Comparison of ENCODE assay signal across 8 mouse cellular contexts in the genomic region with DNA sequence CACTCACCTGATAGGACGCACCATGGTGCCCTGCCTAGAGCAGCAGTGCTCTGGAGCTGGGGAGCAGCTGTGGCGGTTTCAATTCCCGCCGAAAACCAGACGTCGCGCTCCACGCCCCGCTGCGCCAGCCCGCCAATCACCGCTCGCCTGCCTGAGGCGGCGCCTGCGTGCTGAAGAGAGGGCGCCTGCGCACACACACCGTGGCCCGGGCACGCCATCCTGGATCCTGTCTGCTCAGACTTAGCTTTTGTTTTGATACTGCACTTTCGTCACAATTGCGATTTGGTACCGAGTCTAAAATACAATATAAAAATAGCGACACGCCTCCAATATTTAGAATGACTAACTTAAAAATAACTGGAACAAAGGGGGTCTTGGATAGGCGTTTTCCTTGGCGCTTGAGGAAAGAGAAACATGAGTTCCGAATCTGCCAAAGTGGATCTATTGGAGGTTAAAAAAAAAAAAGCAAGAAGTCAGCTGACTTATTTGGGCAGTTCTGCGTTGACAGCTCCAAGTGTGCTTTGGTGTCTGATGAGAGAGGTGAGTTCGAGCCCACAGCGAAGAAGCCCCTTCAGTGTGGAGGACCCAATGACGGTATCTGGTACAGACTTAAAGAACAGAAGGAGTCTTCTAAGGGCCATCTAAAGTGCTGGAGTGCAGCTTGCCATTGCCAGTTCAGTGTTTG. TPM values are rescaled to one million over a fixed set of nuclear protein-coding genes. Genes with fewer than 3 reads are reported as not detected.
DNase-seq lines count a peak whose midpoint lies in the region; ATAC-seq and TF ChIP-seq lines count a peak whose summit lies in the region.

Rad51ap1 (minus strand) TSS at position 101 of the 685 bp plus-strand sequence.
D6Wsu163e (plus strand) TSS at position 476 of the 685 bp plus-strand sequence.

- WGBS in heart, embryonic 12.5 days, result under 1% methylated on average over 33 of the region's 33 CpGs
- WGBS in kidney, postnatal 0 days, result under 1% methylated on average over 33 of the region's 33 CpGs
- WGBS in liver, embryonic 11.5 days, result under 1% methylated on average over 33 of the region's 33 CpGs
- under 1% methylated on average over 33 of the region's 33 CpGs for WGBS in stomach, embryonic 14.5 days

- H3K36me3 ChIP-seq in heart, embryonic 12.5 days, result peaks cover 11% of the 10 kb centered on the region
- H3K36me3 ChIP-seq in kidney, postnatal 0 days (ENCODE audit: insufficient read depth, low read length), result 0 out of 2 replicates have a peak, but pooled peaks cover 4% of the 10 kb centered on the region
- H3K36me3 ChIP-seq in liver, embryonic 11.5 days (ENCODE audit: control insufficient read depth, insufficient read depth, low read length), result peaks cover 4% of the 10 kb centered on the region; the same call in 1 of the 2 replicates
- no peaks in the 10 kb centered on the region; the same call in 1 of the 2 replicates for H3K36me3 ChIP-seq in stomach, embryonic 14.5 days (ENCODE audit: control insufficient read depth, insufficient read depth, low read length)

- peaks cover 27% of the 10 kb centered on the region for H3K4me1 ChIP-seq in heart, embryonic 12.5 days (replicated peaks)
- peaks cover 6% of the 10 kb centered on the region; the same call in 1 of the 2 replicates for H3K4me1 ChIP-seq in kidney, postnatal 0 days (replicated peaks; ENCODE audit: insufficient read depth, low read length)
- H3K4me1 ChIP-seq in liver, embryonic 11.5 days (replicated peaks; ENCODE audit: control insufficient read depth, insufficient read depth, low read length), result peaks cover 4% of the 10 kb centered on the region
- H3K4me1 ChIP-seq in stomach, embryonic 14.5 days (ENCODE audit: control insufficient read depth, insufficient read depth, low read length), result peaks cover 13% of the 10 kb centered on the region

- no peaks in the 10 kb centered on the region for H3K27me3 ChIP-seq in heart, embryonic 12.5 days (replicated peaks)
- H3K27me3 ChIP-seq in kidney, postnatal 0 days (ENCODE audit: insufficient read depth, low read length), result no peaks in the 10 kb centered on the region
- no peaks in the 10 kb centered on the region for H3K27me3 ChIP-seq in liver, embryonic 11.5 days (replicated peaks; ENCODE audit: control insufficient read depth, insufficient read depth, low read length)
- H3K27me3 ChIP-seq in stomach, embryonic 14.5 days (ENCODE audit: control insufficient read depth, insufficient read depth, low read length), result no peaks in the 10 kb centered on the region

- no peak within 1 kb of the TSS for H3K27ac ChIP-seq in heart, embryonic 12.5 days (ENCODE audit: poor library complexity, severe bottlenecking)
- peak within 1 kb of the TSS; percentile 54; the same call in 1 of the 2 replicates for H3K27ac ChIP-seq in kidney, postnatal 0 days
- peak within 1 kb of the TSS; percentile 72 for H3K27ac ChIP-seq in liver, embryonic 11.5 days (ENCODE audit: low read depth, low read length)
- peak within 1 kb of the TSS; percentile 53; the same call in 1 of the 2 replicates for H3K27ac ChIP-seq in stomach, embryonic 14.5 days (ENCODE audit: low read length)

- TF ChIP-seq CTCF in kidney, postnatal 0 days (IDR thresholded peaks at IDR 0.05; ENCODE audit: low read depth), result no peak

- ATAC-seq in erythroid progenitor cell, adult 5-6 weeks (replicated peaks; ENCODE audit: low FRiP score, poor library complexity, severe bottlenecking), result peak; percentile 93
- ATAC-seq in heart, embryonic 12.5 days (ENCODE audit: insufficient number of reproducible peaks, low FRiP score), result peak; percentile 98
- peak; percentile 99 for ATAC-seq in kidney, postnatal 0 days (replicated peaks; ENCODE audit: low FRiP score, low read depth)
- peak; percentile 98 for ATAC-seq in liver, embryonic 11.5 days (replicated peaks; ENCODE audit: low FRiP score)
- ATAC-seq in stomach, embryonic 14.5 days (ENCODE audit: insufficient number of reproducible peaks, insufficient read depth, low FRiP score, low read depth), result peak; percentile 99

- H3K4me2 ChIP-seq in heart, embryonic 12.5 days, result peak within 1 kb of the TSS; percentile 98
- H3K4me2 ChIP-seq in kidney, postnatal 0 days (ENCODE audit: low read length), result peak within 1 kb of the TSS; percentile 97
- H3K4me2 ChIP-seq in liver, embryonic 11.5 days, result peak within 1 kb of the TSS; percentile 73
- H3K4me2 ChIP-seq in stomach, embryonic 14.5 days (replicated peaks; ENCODE audit: low read depth, low read length), result peak within 1 kb of the TSS; percentile 95

- H3K9ac ChIP-seq in heart, embryonic 12.5 days, result peak within 1 kb of the TSS; percentile 89
- H3K9ac ChIP-seq in kidney, postnatal 0 days (ENCODE audit: low read depth, low read length), result peak within 1 kb of the TSS; percentile 74
- peak within 1 kb of the TSS; percentile 84 for H3K9ac ChIP-seq in liver, embryonic 11.5 days (ENCODE audit: low read depth, low read length)
- H3K9ac ChIP-seq in stomach, embryonic 14.5 days (replicated peaks; ENCODE audit: low read depth, low read length), result peak within 1 kb of the TSS; percentile 74

- H3K9me3 ChIP-seq in heart, embryonic 12.5 days (replicated peaks), result no peaks in the 10 kb centered on the region
- H3K9me3 ChIP-seq in kidney, postnatal 0 days (replicated peaks; ENCODE audit: low read length), result no peaks in the 10 kb centered on the region
- no peaks in the 10 kb centered on the region for H3K9me3 ChIP-seq in liver, embryonic 11.5 days (ENCODE audit: control insufficient read depth, low read length)
- H3K9me3 ChIP-seq in stomach, embryonic 14.5 days (ENCODE audit: control insufficient read depth, low read depth, low read length), result no peaks in the 10 kb centered on the region

- peak; percentile 97 for DNase-seq in CD4-positive helper T cell, adult 2 months (ENCODE audit: low read depth, low spot score)
- peak; percentile 89 for DNase-seq in brain, embryonic 18.5 days (ENCODE audit: low read depth, low spot score)
- peak; percentile 98 for DNase-seq in kidney, postnatal 0 days (ENCODE audit: low spot score)
- peak; percentile 89 for DNase-seq in liver, embryonic 11.5 days (ENCODE audit: low spot score)
- DNase-seq in naive thymus-derived CD4-positive, alpha-beta T cell, adult 2 months (ENCODE audit: low read depth), result peak; percentile 97

- H3K4me3 ChIP-seq in heart, embryonic 12.5 days, result peak within 1 kb of the TSS; percentile 76
- peak within 1 kb of the TSS; percentile 73 for H3K4me3 ChIP-seq in kidney, postnatal 0 days (replicated peaks; ENCODE audit: low read depth, low read length)
- peak within 1 kb of the TSS; percentile 81 for H3K4me3 ChIP-seq in liver, embryonic 11.5 days (ENCODE audit: low read depth, low read length)
- peak within 1 kb of the TSS; percentile 75 for H3K4me3 ChIP-seq in stomach, embryonic 14.5 days (ENCODE audit: low read depth, low read length)

RNA-seq across cellular contexts. Expression of gene Rad51ap1, which starts in this region (rescaled TPM):
- total RNA-seq in erythroid progenitor cell, adult 5-6 weeks (2015; ENCODE audit: low replicate concordance), result 119 and 132 TPM in 2 replicates
- total RNA-seq in erythroid progenitor cell, adult 5-6 weeks (2017; ENCODE audit: low replicate concordance), result 314 and 446 TPM in 2 replicates
- 39.1 and 42.5 TPM in 2 replicates for polyA plus RNA-seq in heart, embryonic 12.5 days (2016; fragmentation: Nextera tagmentation; extraction: Ambion mirVana)
- polyA plus RNA-seq in kidney, postnatal 0 days (2015; fragmentation: Nextera tagmentation; extraction: Ambion mirVana), result 26.4 and 34.9 TPM in 2 replicates
- 85.7 and 95.3 TPM in 2 replicates for polyA plus RNA-seq in liver, embryonic 11.5 days (2014; fragmentation: Nextera tagmentation; extraction: Ambion mirVana)
- 62.1 and 73.4 TPM in 2 replicates for polyA plus RNA-seq in stomach, embryonic 14.5 days (2014; fragmentation: Nextera tagmentation; extraction: Ambion mirVana)

RNA-seq across cellular contexts. Expression of gene D6Wsu163e, which starts in this region (rescaled TPM):
- 45.7 and 49.7 TPM in 2 replicates for total RNA-seq in erythroid progenitor cell, adult 5-6 weeks (2015; ENCODE audit: low replicate concordance)
- total RNA-seq in erythroid progenitor cell, adult 5-6 weeks (2017; ENCODE audit: low replicate concordance), result 32.0 and 32.9 TPM in 2 replicates
- 12.6 and 13.2 TPM in 2 replicates for polyA plus RNA-seq in heart, embryonic 12.5 days (2016; fragmentation: Nextera tagmentation; extraction: Ambion mirVana)
- 17.8 and 18.7 TPM in 2 replicates for polyA plus RNA-seq in kidney, postnatal 0 days (2015; fragmentation: Nextera tagmentation; extraction: Ambion mirVana)
- polyA plus RNA-seq in liver, embryonic 11.5 days (2014; fragmentation: Nextera tagmentation; extraction: Ambion mirVana), result 20.9 and 27.1 TPM in 2 replicates
- 17.6 and 19.5 TPM in 2 replicates for polyA plus RNA-seq in stomach, embryonic 14.5 days (2014; fragmentation: Nextera tagmentation; extraction: Ambion mirVana)
